Mouse (Mus musculus) E14TG2a.4 (cell line): ENCODE data around the gene Agpat3.
A peak's percentile ranks its signal among the peaks of the same experiment; 100 is the strongest.

Source experiments
- H3K27me3 ChIP-seq: 2 replicates; pipeline ENCODE4 v1.6.1; 2014; ENCODE audit warnings: low read length, control low read depth; ENCODE audit not compliant: insufficient read depth
- H3K36me3 ChIP-seq: 2 replicates; pipeline ENCODE4 v1.6.1; 2014; ENCODE audit warnings: low read length, control low read depth; ENCODE audit not compliant: insufficient read depth
- H3K4me1 ChIP-seq: replicated peaks from 2 replicates; pipeline ENCODE4 v1.6.1; 2014; ENCODE audit warnings: low read depth, low read length, control low read depth
- H3K4me3 ChIP-seq: replicated peaks from 2 replicates; pipeline ENCODE4 v1.5.1; 2014; ENCODE audit warnings: mild to moderate bottlenecking, low read length
- H3K9me3 ChIP-seq: 2 replicates; pipeline ENCODE4 v1.6.1; 2014; ENCODE audit warnings: low read length, control low read depth
- CTCF ChIP-seq: conservative IDR thresholded peaks from 2 replicates; pipeline ENCODE4 v1.5.1; 2014; ENCODE audit warnings: low read length
- NANOG ChIP-seq: IDR thresholded peaks from 2 replicates; pipeline ENCODE4 v1.6.1; 2014; ENCODE audit warnings: borderline replicate concordance, low read length, mixed read lengths
- POU5F1 ChIP-seq: IDR thresholded peaks from 2 replicates; pipeline ENCODE4 v1.6.1; 2014; ENCODE audit warnings: low read length, borderline replicate concordance

Gene Agpat3

DNA sequence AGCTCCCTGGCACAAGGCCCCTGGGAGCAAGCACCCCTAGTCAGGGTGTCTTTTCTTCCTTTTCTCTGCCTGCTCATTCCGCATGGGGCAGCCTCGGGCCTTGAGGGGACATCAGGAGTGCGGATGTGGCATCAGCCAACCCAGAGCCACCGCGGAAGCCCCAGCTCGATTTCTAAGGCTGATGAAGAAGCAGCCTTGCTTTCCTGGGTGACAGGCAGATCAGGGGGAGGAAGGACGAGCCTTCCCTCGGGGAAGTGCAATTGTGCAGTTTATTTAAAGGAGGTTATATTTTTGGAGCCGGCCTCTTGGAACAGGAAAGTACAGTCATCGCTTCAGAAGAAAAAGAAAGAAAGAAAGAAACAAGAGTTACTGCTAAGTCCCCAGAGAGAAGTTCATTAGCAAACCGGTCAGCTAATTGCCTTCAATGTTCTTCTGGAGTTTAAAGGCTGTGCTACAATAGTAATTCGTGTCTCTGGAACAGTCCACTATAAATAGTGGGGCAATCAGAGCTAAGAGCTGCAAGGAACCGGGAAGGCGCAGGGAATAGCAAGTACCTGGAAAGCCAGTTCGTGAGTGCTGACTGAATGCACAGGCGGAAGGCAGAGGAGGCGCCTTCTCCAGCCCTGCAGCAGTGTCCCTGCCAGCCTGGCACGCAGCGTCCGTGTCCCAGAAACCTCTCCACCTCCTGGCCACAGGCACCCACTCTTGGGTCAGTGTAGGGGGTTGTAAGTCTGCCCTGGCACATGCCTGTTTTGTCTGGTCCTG, 36.1 kb upstream of the Agpat3 start:
- Histone ChIP-seq H3K4me1 (peaks cover 29% of the 10 kb centered on the region), H3K4me3 (no peak overlapping the region), H3K9me3 (0 out of 2 replicates have a peak, but pooled peaks cover 8% of the 10 kb centered on the region), H3K27me3 (peaks cover 93% of the 10 kb centered on the region), H3K36me3 (no peaks in the 10 kb centered on the region)
- TF ChIP-seq NANOG: no peak
- no peak for TF ChIP-seq CTCF
- TF ChIP-seq POU5F1: no peak

DNA sequence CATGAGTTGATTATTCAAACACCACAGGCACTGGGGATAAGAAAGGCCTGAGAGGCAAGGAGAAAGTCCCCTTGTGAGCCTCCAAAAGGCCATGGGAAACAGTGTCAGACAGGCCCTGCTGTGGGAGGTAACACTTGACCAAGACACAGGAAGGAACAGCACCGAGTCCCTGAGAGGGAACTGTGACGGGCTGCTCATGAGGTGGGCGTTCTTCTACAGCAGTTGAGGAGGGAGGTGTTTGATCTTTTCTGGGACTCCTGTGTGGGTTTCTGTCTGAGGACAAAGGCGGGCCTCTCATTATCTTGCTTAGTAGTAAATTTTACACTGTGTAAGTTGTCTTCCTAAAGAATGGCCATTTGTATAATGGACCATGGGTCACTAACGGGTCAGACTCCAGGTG, 33.2 kb upstream of the Agpat3 start:
- Histone ChIP-seq H3K4me3 (no peak overlapping the region), H3K27me3 (peaks cover 85% of the 10 kb centered on the region), H3K4me1 (peaks cover 10% of the 10 kb centered on the region), H3K9me3 (0 out of 2 replicates have a peak, but pooled peaks cover 8% of the 10 kb centered on the region), H3K36me3 (no peaks in the 10 kb centered on the region)
- TF ChIP-seq NANOG (no peak), CTCF (no peak), POU5F1 (no peak)

DNA sequence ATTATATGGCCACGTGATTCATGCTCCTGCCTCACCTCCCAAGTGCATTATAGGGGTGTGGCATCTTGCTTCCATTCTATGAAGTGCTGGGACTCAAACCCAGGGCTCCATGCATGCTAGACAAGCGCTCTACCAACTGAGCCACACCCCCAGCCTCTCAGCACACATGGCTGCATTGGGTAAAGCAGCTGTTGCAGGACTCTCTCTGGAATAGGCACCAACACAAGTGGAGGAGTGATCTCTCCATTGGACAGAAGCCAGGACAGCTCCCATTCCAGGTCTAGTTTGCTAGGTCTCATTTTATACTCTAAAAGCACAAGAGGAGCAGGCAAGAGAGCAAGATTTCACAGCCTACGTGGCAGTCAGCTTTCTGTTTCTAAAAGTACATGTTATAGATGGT, 31.3 kb upstream of the Agpat3 start:
- H3K27me3 ChIP-seq: peaks cover 75% of the 10 kb centered on the region
- no peaks in the 10 kb centered on the region for H3K9me3 ChIP-seq
- no peak overlapping the region for H3K4me3 ChIP-seq
- TF ChIP-seq NANOG: no peak
- no peak for TF ChIP-seq POU5F1
- TF ChIP-seq CTCF: no peak
- no peaks in the 10 kb centered on the region for H3K4me1 ChIP-seq
- no peaks in the 10 kb centered on the region for H3K36me3 ChIP-seq

DNA sequence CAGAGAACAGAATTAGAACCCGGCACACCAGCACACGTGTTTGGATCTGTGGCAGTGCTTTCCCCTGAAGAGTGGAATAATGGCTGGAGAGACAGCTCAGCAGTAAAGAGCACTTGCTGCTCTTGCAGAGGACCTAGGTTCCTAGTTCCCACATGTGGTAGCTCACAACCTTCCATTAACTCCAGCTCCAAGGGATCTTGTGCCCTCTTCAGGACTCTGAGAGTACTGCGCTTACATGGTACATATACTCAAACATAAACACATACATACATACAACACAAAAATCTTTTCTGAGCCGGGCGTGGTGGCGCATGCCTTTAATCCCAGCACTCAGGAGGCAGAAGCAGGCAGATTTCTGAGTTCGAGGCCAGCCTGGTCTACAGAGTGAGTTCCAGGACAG, 26.2 kb upstream of the Agpat3 start:
- Histone ChIP-seq H3K27me3 (peaks cover 50% of the 10 kb centered on the region), H3K36me3 (no peaks in the 10 kb centered on the region), H3K4me3 (no peak overlapping the region), H3K9me3 (peaks cover 8% of the 10 kb centered on the region), H3K4me1 (peaks cover 21% of the 10 kb centered on the region)
- no peak for TF ChIP-seq NANOG
- no peak for TF ChIP-seq POU5F1
- TF ChIP-seq CTCF: peak; percentile 61

DNA sequence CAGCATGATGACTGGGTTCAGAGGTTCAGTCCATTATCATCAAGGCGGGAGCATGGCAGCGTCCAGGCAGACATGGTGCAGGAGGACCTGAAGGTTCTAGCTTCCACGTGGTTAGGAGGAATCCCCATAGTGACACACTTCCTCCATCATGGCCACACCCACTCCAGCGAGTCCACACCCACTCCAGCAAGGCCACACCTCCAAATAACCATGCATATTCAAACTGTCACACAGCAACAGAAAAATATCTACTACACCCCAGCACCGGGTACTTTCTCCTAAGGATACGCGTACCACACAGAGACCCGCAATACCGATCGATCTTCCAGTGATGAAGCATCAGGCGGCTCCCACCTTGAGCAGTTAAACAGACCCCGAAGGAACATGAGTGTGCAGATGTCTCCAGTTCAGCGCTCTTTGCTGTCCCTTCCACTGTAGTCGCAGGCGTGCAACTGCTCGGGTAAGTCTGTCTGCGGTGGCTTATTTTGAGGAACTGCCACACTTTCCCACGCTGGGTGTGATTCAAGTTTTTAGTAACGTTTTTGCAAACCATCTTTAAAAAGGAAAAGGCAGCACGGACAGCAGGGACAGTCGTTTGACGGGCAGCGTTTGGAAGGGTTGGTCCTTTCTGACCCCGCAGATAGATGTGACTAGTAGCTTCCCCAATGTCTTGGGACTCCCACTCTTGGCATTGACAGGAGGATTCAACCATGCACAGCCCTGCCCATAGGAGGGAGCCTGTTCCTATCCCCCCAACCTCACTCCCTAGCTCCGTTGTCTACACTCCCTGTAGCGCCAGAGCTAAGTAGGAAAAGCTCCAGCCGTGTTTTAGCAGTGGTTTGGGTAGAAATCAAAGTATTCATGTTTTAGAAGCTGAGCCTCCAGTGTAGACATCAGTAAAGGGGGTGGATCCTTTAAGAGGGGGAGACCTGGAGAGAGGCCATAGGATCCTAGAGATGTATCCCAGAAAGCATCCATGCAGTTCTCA, 20.7 kb upstream of the Agpat3 start:
- peaks cover 66% of the 10 kb centered on the region for H3K27me3 ChIP-seq
- no peaks in the 10 kb centered on the region for H3K36me3 ChIP-seq
- TF ChIP-seq NANOG (no peak), POU5F1 (peak; percentile 70; the same call in 1 of the 2 replicates)
- H3K9me3 ChIP-seq: peaks cover 8% of the 10 kb centered on the region
- H3K4me1 ChIP-seq: peaks cover 74% of the 10 kb centered on the region
- peak overlapping the region; percentile 64 for H3K4me3 ChIP-seq

DNA sequence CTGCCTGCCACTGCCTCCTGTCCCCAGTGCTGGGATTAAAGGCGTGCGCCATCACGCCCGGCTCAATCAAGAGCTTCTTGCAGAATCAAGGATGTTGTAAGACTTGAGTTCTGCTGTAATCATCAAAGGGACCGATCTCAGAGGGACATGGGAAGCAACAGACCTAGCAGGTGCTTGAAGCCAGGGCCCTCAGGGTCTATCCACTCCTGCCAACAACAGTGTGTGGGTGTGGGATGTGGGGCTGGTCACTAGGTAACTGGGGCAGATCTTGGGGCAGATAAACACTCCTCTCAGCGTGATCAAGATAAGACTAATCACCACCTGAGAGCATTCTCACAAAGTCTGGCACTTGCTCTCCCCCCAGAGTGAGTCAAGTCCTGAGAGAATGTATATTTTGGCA, 19.5 kb upstream of the Agpat3 start:
- no peak for TF ChIP-seq CTCF
- no peak for TF ChIP-seq POU5F1
- TF ChIP-seq NANOG: no peak
- Histone ChIP-seq H3K4me1 (peaks cover 79% of the 10 kb centered on the region), H3K4me3 (peak overlapping the region; percentile 64), H3K9me3 (peaks cover 8% of the 10 kb centered on the region), H3K36me3 (no peaks in the 10 kb centered on the region), H3K27me3 (peaks cover 66% of the 10 kb centered on the region)

DNA sequence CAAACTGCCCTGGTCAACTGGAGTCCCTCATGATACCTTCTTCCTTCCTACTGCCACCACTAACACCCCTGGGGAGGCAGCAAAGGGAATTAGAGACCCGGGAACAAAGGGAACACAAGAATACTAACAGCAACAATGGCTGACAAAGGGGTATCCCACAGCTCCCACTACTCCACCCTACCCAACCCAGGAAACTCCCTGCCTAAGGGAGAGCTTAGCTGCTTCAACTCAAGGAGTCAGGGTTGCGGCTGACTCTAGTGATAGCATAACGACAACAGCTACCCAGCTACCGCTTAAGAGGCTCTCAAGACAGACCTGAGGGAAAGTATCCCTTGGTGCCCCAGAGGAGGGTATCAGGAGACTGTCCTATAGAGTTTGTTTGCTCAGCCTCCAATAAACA, 15.3 kb upstream of the Agpat3 start:
- Histone ChIP-seq H3K4me1 (peaks cover 93% of the 10 kb centered on the region), H3K4me3 (peak overlapping the region; percentile 49), H3K36me3 (no peaks in the 10 kb centered on the region), H3K9me3 (no peaks in the 10 kb centered on the region), H3K27me3 (peaks cover 45% of the 10 kb centered on the region)
- TF ChIP-seq POU5F1: no peak
- TF ChIP-seq CTCF: no peak
- no peak for TF ChIP-seq NANOG

DNA sequence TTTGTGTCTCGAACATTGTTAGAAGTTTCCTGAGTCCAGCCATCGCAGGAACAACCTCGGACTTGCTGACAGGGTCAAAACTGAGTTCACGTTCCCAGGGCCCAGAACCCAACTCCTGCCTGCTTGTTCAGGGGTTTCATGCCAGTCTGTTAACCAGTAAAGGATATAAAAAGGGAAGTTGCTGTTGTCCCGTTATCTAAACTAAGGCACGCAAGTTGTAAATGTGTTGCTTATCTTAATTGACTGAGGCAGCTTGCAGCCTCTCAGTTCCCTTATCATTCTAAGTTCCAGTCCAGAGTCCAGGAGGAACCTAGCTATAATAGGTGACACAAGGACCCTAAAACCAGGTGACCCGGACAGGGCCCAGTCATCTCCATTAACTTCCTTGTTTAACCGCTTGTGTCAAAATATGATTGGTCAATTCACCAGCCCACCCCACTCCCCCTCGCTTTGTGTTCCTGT, 14.6 kb upstream of the Agpat3 start:
- Histone ChIP-seq H3K36me3 (no peaks in the 10 kb centered on the region), H3K4me3 (peak overlapping the region; percentile 49), H3K27me3 (peaks cover 43% of the 10 kb centered on the region), H3K9me3 (no peaks in the 10 kb centered on the region), H3K4me1 (peaks cover 92% of the 10 kb centered on the region)
- TF ChIP-seq CTCF: no peak
- TF ChIP-seq NANOG: no peak
- no peak for TF ChIP-seq POU5F1
